Mouse (Mus musculus) heart, adult 11 months (tissue): Measurements from ENCODE around the gene Ccdc85c.

Source experiments
- DNase-seq: peaks from one replicate; pipeline ENCODE4 v3.0.0; 2022

Gene Ccdc85c

GRCm38 (mm10) chr12:108265831-108266619, 9.2 kb downstream of the Ccdc85c start:
- peak; percentile 98 for DNase-seq

- no peak for DNase-seq
These were observed 10.3 kb downstream of the Ccdc85c start for GRCm38 (mm10) chr12:108264918-108265317.

- DNase-seq: no peak
These were observed 14.3 kb downstream of the Ccdc85c start for GRCm38 (mm10) chr12:108260950-108261349.

- DNase-seq: no peak
These were observed 15.7 kb downstream of the Ccdc85c start for GRCm38 (mm10) chr12:108259322-108260049.

- DNase-seq: no peak
These were observed 18.5 kb downstream of the Ccdc85c start for GRCm38 (mm10) chr12:108256734-108257133.

- DNase-seq: no peak
These were observed 19.3 kb downstream of the Ccdc85c start for GRCm38 (mm10) chr12:108255960-108256359.

GRCm38 (mm10) chr12:108255511-108255919, 19.7 kb downstream of the Ccdc85c start:
- DNase-seq: peak; percentile 95

- no peak for DNase-seq
These were observed 22.2 kb downstream of the Ccdc85c start for GRCm38 (mm10) chr12:108253042-108253441.

- no peak for DNase-seq
These were observed 23.2 kb downstream of the Ccdc85c start for GRCm38 (mm10) chr12:108251825-108252542.

- no peak for DNase-seq
These were observed 24.0 kb downstream of the Ccdc85c start for GRCm38 (mm10) chr12:108251034-108251792.

GRCm38 (mm10) chr12:108249522-108249921, 25.7 kb downstream of the Ccdc85c start:
- peak; percentile 98 for DNase-seq

GRCm38 (mm10) chr12:108249019-108249418, 26.2 kb downstream of the Ccdc85c start:
- no peak for DNase-seq

- no peak for DNase-seq
These were observed 28.3 kb downstream of the Ccdc85c start for GRCm38 (mm10) chr12:108246759-108247500.

GRCm38 (mm10) chr12:108245579-108245978, 29.6 kb downstream of the Ccdc85c start:
- no peak for DNase-seq

- DNase-seq: peak; percentile 98
These were observed 30.4 kb downstream of the Ccdc85c start for GRCm38 (mm10) chr12:108244778-108245177.

GRCm38 (mm10) chr12:108242243-108242745, 32.9 kb downstream of the Ccdc85c start:
- no peak for DNase-seq

- no peak for DNase-seq
These were observed 33.6 kb downstream of the Ccdc85c start for GRCm38 (mm10) chr12:108241626-108242025.

GRCm38 (mm10) chr12:108240953-108241588, 34.2 kb downstream of the Ccdc85c start:
- no peak for DNase-seq

- no peak for DNase-seq
These were observed 34.8 kb downstream of the Ccdc85c start for GRCm38 (mm10) chr12:108240401-108240890.

GRCm38 (mm10) chr12:108239441-108239840, 35.8 kb downstream of the Ccdc85c start:
- DNase-seq: peak; percentile 97
